Mouse (Mus musculus) lung, postnatal 0 days (tissue): Measurements from ENCODE around the gene Asic2.

Source experiments
- CTCF ChIP-seq: IDR thresholded peaks from 2 replicates; pipeline ENCODE4 v1.5.1; 2016; ENCODE audit warnings: antibody characterized with exemption, mild to moderate bottlenecking
- EP300 ChIP-seq: IDR thresholded peaks from 2 replicates; pipeline ENCODE4 v1.6.1; 2016; ENCODE audit warnings: antibody characterized with exemption, mild to moderate bottlenecking, control low read depth

GRCm38 (mm10) chr11:80878026-80878425 lies 1090.2 kb downstream of the Asic2 start:
- TF ChIP-seq CTCF, result no peak
- TF ChIP-seq EP300, result no peak
